Mouse (Mus musculus) liver, adult 2 months (tissue): Measurements from ENCODE around the gene Pbx2.

ENCODE experiments used
- CTCF ChIP-seq: fragments of 200-500 bp; IDR thresholded peaks from 2 replicates; pipeline ENCODE4 v1.5.1; 2011; ENCODE audit warnings: low read depth, low read length, control low read depth
- POLR2A ChIP-seq: fragments of 200-500 bp; IDR thresholded peaks from 2 replicates; pipeline ENCODE4 v1.6.1; 2011; ENCODE audit warnings: low read length, control low read depth; ENCODE audit not compliant: insufficient read depth; ENCODE audit errors: extremely low read depth

DNA sequence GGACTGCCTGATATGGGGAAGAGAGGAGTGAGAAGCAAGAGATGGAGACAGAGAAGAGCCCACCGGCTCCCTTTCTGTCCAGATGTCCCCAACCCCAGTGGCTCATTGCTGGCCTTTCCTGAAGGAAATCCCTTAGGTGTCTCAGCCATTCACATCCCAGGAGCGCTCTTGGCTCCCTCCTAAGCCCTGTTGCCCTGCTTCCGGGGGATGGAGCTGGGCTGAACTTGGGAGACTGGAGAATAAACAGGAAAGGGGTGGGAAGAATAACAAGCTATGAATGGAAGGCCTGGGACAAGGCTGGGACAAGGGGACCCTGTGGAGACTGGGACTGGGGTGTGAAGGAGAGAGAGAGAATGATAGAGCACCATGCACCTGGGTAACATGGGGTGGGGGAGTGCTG is 26.3 kb upstream of the Pbx2 start:
- TF ChIP-seq CTCF: no peak
- TF ChIP-seq POLR2A: no peak
